Mouse (Mus musculus) limb, embryonic 10.5 days (tissue): Measurements from ENCODE around the gene Tef. TPM values are rescaled to one million over a fixed set of nuclear protein-coding genes. Genes with fewer than 3 reads are reported as not detected.
A peak's percentile ranks its signal among the peaks of the same experiment; 100 is the strongest.

Source experiments
- DNase-seq: peaks from one replicate; pipeline ENCODE4 v3.0.0-alpha.2; 2017; ENCODE audit warnings: low spot score
- H3K27ac ChIP-seq: fragments of 300-500 bp; sonication (generic); 2 replicates; pipeline ENCODE4 v1.5.1; 2016; ENCODE audit warnings: mild to moderate bottlenecking
- H3K27me3 ChIP-seq: fragments of 300-500 bp; sonication (generic); 2 replicates; pipeline ENCODE4 v1.6.1; 2016; ENCODE audit warnings: low read depth, mild to moderate bottlenecking; ENCODE audit not compliant: poor library complexity, severe bottlenecking
- H3K36me3 ChIP-seq: fragments of 300-500 bp; sonication (generic); 2 replicates; pipeline ENCODE4 v1.6.1; 2016; ENCODE audit warnings: mild to moderate bottlenecking, moderate library complexity
- H3K4me1 ChIP-seq: fragments of 300-500 bp; sonication (generic); 2 replicates; pipeline ENCODE4 v1.6.1; 2016
- H3K4me3 ChIP-seq: fragments of 300-500 bp; sonication (generic); 2 replicates; pipeline ENCODE4 v1.5.1; 2016; ENCODE audit warnings: mild to moderate bottlenecking, moderate library complexity
- H3K9me3 ChIP-seq: fragments of 300-500 bp; sonication (generic); replicated peaks from 2 replicates; pipeline ENCODE4 v1.6.1; 2016; ENCODE audit warnings: mild to moderate bottlenecking
- WGBS: fragments of 180-500 bp; shearing (Covaris S2); methylation state at CpG from one replicate; pipeline ENCODE4 v1.1.7; 2016; 5-methylcytosine and 5-hydroxymethylcytosine counted together
- polyA plus RNA-seq: library from polyadenylated mRNA; unstranded; fragments of >200 nt; fragmentation: Nextera tagmentation; extraction: Ambion mirVana; gene quantifications from 2 replicates; pipeline ENCODE4 v1.2.1, GENCODE M21; 2016

Gene Tef
- polyA plus RNA-seq, result 13.4 and 16.5 TPM in 2 replicates

GRCm38 (mm10) chr15:81802001-81802890 is at the start of gene Tef:
Tef (plus strand) TSS chr15:81802421.
- WGBS, result 31% methylated on average over 19 of the region's 19 CpGs
- H3K9me3 ChIP-seq, result no peaks in the 10 kb centered on the region
- 0 out of 2 replicates have a peak, but pooled peaks cover 3% of the 10 kb centered on the region for H3K27me3 ChIP-seq
- H3K4me3 ChIP-seq, result peak within 1 kb of the TSS; percentile 40
- DNase-seq, result peak; percentile 86
- peak within 1 kb of the TSS; percentile 42; the same call in 1 of the 2 replicates for H3K27ac ChIP-seq
- 0 out of 2 replicates have a peak, but pooled peaks cover 2% of the 10 kb centered on the region for H3K36me3 ChIP-seq
- H3K4me1 ChIP-seq, result peaks cover 24% of the 10 kb centered on the region

DNA sequence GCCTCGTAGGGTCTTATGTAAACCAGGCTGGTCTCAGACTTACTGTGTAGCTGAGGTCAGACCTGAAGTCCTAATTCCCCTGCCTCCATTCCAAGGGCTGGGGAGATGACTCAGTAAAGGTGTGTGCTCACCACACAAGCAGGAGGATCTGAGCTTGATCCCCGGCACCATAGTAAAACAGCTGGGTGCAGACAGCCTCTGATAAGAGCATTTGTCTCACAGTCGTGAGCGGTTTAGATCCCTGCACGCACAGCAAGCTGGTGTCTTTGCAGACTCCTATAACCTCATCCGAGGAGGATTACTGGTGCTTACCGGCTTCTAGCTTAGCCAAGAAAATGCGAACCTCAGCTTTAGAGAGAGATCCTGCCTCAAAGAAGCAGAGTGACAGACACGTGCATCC is 48.6 kb upstream of the Tef start:
- H3K27ac ChIP-seq, result no peak overlapping the region
- no peaks in the 10 kb centered on the region for H3K9me3 ChIP-seq
- no peaks in the 10 kb centered on the region for H3K27me3 ChIP-seq
- DNase-seq, result no peak
- H3K36me3 ChIP-seq, result peaks cover 56% of the 10 kb centered on the region
- no peak overlapping the region for H3K4me3 ChIP-seq
- H3K4me1 ChIP-seq, result no peaks in the 10 kb centered on the region
- WGBS, result 94% methylated on average over 9 of the region's 9 CpGs

DNA sequence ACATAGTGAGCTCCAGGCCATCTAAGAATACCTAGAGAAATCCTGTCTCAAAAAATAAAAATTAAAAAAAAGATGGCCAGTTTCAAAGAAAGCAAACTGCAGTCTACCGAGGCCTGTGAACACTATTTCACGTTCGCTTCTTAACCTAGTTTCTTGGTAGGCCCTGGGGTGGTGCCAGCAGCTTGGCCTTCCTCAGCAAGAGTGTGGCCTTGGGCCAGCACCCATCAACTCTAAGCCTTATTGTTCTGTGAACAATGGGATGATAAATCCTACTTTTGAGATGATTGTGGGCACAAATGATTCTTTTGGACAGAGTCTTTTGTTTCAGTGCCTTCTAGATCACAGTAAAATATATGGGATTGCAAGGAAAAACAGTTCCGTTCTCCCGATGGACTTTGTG is 43.5 kb upstream of the Tef start:
- DNase-seq, result no peak
- no peak overlapping the region for H3K27ac ChIP-seq
- H3K4me1 ChIP-seq, result peaks cover 13% of the 10 kb centered on the region
- no peaks in the 10 kb centered on the region for H3K9me3 ChIP-seq
- peaks cover 55% of the 10 kb centered on the region for H3K36me3 ChIP-seq
- H3K4me3 ChIP-seq, result no peak overlapping the region
- 96% methylated on average over 5 of the region's 5 CpGs for WGBS
- no peaks in the 10 kb centered on the region for H3K27me3 ChIP-seq

GRCm38 (mm10) chr15:81759542-81759941 is 42.7 kb upstream of the Tef start:
- Histone ChIP-seq H3K4me1 (peaks cover 20% of the 10 kb centered on the region), H3K4me3 (no peak overlapping the region), H3K36me3 (peaks cover 51% of the 10 kb centered on the region), H3K9me3 (no peaks in the 10 kb centered on the region), H3K27me3 (no peaks in the 10 kb centered on the region), H3K27ac (no peak overlapping the region)
- no peak for DNase-seq
- WGBS, result 96% methylated on average over 3 of the region's 3 CpGs

DNA sequence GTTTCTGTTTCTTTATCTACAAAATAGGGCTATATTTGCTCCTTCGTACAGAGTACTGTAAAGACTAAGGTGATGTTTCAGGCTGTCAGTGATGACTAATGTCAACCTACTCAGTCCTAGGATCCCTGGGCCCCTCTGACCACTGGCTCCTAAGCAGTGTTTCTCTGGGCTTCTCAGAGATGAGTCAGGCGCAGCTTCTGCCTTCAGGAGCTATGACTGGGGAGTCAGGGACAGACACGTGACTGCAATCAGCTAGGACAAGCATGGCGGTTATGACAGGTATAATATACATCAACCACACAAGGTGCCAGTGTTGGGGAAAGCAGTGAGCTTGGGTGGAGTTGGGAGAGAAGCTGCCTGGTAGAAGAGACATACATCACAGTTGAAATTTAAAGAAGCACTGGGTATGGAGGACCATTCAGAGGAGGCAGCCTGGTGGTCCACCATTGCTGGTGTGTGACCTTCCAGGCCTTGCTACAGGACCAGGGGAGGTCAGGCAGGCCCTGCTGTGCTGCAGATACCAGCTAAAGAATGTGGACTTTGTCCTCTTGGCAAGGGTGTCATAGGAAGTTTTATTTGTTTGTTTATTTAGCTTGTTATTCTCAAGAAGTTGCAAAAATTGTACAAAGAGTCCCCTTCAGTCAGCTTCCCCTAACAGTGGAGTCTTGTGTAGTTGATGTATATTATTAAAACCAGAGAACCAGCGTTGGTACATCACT is 41.7 kb upstream of the Tef start:
- no peak for DNase-seq
- Histone ChIP-seq H3K4me3 (no peak overlapping the region), H3K27ac (0 out of 2 replicates have a peak overlapping the region, but pooled peaks have one; percentile 12), H3K36me3 (peaks cover 41% of the 10 kb centered on the region), H3K4me1 (peaks cover 22% of the 10 kb centered on the region), H3K9me3 (no peaks in the 10 kb centered on the region), H3K27me3 (no peaks in the 10 kb centered on the region)
- WGBS, result 93% methylated on average over 5 of the region's 5 CpGs

GRCm38 (mm10) chr15:81761381-81761780 is 40.8 kb upstream of the Tef start:
- Histone ChIP-seq H3K9me3 (no peaks in the 10 kb centered on the region), H3K36me3 (peaks cover 35% of the 10 kb centered on the region), H3K27me3 (no peaks in the 10 kb centered on the region), H3K4me3 (no peak overlapping the region), H3K27ac (no peak overlapping the region), H3K4me1 (peaks cover 30% of the 10 kb centered on the region)
- WGBS, result 49% methylated on average over 7 of the region's 7 CpGs
- peak; percentile 51 for DNase-seq

DNA sequence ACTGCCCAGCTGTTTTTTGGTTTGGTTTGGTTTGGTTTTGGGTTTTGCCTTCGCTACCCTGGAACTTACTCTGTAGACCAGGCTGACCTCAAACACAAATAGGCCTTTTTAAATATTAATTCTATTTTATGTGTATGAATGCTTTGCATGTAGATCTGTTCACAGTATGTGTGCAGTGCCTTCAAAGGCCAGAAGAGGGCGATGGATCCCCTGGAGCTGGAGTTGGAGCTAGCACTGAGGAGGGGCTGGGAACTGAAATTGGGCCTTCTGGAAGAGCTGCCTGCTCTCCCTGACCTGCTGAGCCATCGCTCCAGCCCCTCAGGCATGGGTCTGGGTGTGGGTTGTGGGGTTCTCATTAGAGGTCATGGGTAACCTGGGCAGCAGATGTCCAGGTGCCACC is 40.3 kb upstream of the Tef start:
- Histone ChIP-seq H3K9me3 (no peaks in the 10 kb centered on the region), H3K27ac (no peak overlapping the region), H3K4me3 (no peak overlapping the region), H3K36me3 (peaks cover 38% of the 10 kb centered on the region), H3K27me3 (no peaks in the 10 kb centered on the region), H3K4me1 (peaks cover 30% of the 10 kb centered on the region)
- DNase-seq, result no peak
- WGBS, result 88% methylated on average over 3 of the region's 3 CpGs

DNA sequence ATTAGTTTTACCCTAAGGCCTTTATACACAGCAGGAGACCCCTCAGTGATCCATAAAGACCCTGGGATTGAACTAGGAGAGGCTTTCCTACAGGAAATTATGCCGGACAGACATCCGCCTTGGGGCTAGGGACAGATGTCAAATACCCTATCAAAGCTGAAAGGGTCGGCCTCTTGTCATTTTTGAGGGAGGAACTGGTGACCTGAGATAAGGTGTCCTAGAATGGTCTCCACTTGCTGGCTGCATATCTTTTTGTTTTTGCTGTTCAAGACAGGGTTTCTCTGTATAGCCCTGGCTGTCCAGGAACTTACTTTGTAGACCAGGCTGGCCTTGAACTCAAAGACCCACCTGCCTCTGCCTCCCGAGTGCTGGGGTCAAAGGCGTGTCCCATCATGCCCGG is 37.6 kb upstream of the Tef start:
- peaks cover 30% of the 10 kb centered on the region for H3K4me1 ChIP-seq
- DNase-seq, result no peak
- H3K27me3 ChIP-seq, result no peaks in the 10 kb centered on the region
- no peak overlapping the region for H3K27ac ChIP-seq
- no peak overlapping the region for H3K4me3 ChIP-seq
- peaks cover 58% of the 10 kb centered on the region for H3K36me3 ChIP-seq
- no peaks in the 10 kb centered on the region for H3K9me3 ChIP-seq
- 89% methylated on average over 6 of the region's 6 CpGs for WGBS

- Histone ChIP-seq H3K4me3 (no peak overlapping the region), H3K27me3 (no peaks in the 10 kb centered on the region), H3K36me3 (peaks cover 61% of the 10 kb centered on the region), H3K27ac (no peak overlapping the region), H3K4me1 (peaks cover 22% of the 10 kb centered on the region), H3K9me3 (no peaks in the 10 kb centered on the region)
- DNase-seq, result no peak
- 88% methylated on average over 9 of the region's 9 CpGs for WGBS
Observed at GRCm38 (mm10) chr15:81765651-81766050, 36.6 kb upstream of the Tef start.

- peaks cover 17% of the 10 kb centered on the region for H3K4me1 ChIP-seq
- no peak overlapping the region for H3K4me3 ChIP-seq
- WGBS, result 87% methylated on average over 5 of the region's 5 CpGs
- no peaks in the 10 kb centered on the region for H3K9me3 ChIP-seq
- no peaks in the 10 kb centered on the region for H3K27me3 ChIP-seq
- peaks cover 64% of the 10 kb centered on the region for H3K36me3 ChIP-seq
- no peak overlapping the region for H3K27ac ChIP-seq
- no peak for DNase-seq
Observed at GRCm38 (mm10) chr15:81766439-81766838, 35.8 kb upstream of the Tef start.

DNA sequence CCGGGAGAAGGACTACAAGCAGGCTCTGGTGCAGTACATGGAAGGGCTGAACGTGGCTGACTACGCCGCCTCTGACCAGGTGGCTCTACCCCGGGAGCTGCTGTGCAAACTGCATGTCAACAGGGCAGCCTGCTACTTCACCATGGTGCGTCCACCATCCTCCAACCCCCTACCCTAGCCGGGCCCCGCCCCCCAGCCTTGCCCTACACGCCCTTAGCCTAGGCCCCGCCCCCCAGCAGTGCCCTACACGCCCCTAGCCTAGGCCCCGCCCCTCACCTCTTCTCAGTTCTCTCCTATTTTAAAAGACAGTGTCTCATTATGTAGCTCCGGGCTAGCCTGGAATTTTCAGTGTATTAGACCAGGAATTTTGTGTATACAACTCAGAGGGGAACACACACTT is 33.2 kb upstream of the Tef start:
- Histone ChIP-seq H3K27ac (no peak overlapping the region), H3K4me3 (no peak overlapping the region), H3K36me3 (peaks cover 78% of the 10 kb centered on the region), H3K4me1 (peaks cover 26% of the 10 kb centered on the region), H3K9me3 (no peaks in the 10 kb centered on the region), H3K27me3 (no peaks in the 10 kb centered on the region)
- no peak for DNase-seq
- WGBS, result 63% methylated on average over 13 of the region's 13 CpGs

GRCm38 (mm10) chr15:81772431-81773120 is 29.6 kb upstream of the Tef start:
- H3K27ac ChIP-seq, result peak overlapping the region; percentile 12; the same call in 1 of the 2 replicates
- 74% methylated on average over 20 of the region's 20 CpGs for WGBS
- peaks cover 98% of the 10 kb centered on the region for H3K36me3 ChIP-seq
- no peak for DNase-seq
- H3K27me3 ChIP-seq, result no peaks in the 10 kb centered on the region
- no peaks in the 10 kb centered on the region for H3K9me3 ChIP-seq
- H3K4me3 ChIP-seq, result no peak overlapping the region
- H3K4me1 ChIP-seq, result peaks cover 11% of the 10 kb centered on the region; the same call in 1 of the 2 replicates
